Mouse (Mus musculus) liver, postnatal 0 days (tissue): ENCODE results near the gene Gm49373. TPM values are rescaled to one million over a fixed set of nuclear protein-coding genes. Genes with fewer than 3 reads are reported as not detected.
A peak's percentile ranks its signal among the peaks of the same experiment; 100 is the strongest.

Source experiments
- ATAC-seq: fragments of 200-750 bp; cut with Nextera tagmentation; 2 replicates; pipeline ENCODE4 v1.8.0; 2017; ENCODE audit warnings: mild to moderate bottlenecking, moderate library complexity
- DNase-seq: peaks from one replicate; pipeline ENCODE4 v3.0.0-alpha.2; 2016
- H3K27ac ChIP-seq: fragments of 300-500 bp; sonication (generic); 2 replicates; pipeline ENCODE4 v1.5.1; 2014; ENCODE audit warnings: antibody characterized with exemption, moderate library complexity, mild to moderate bottlenecking, low read depth
- H3K27me3 ChIP-seq: fragments of 300-500 bp; sonication (generic); 2 replicates; pipeline ENCODE4 v1.6.1; 2014; ENCODE audit warnings: low read length, control low read depth, mixed read lengths; ENCODE audit not compliant: insufficient read depth
- H3K36me3 ChIP-seq: fragments of 300-500 bp; sonication (generic); replicated peaks from 2 replicates; pipeline ENCODE4 v1.6.1; 2014; ENCODE audit warnings: mild to moderate bottlenecking, control low read depth, low read length, moderate library complexity, mixed read lengths; ENCODE audit not compliant: insufficient read depth
- H3K4me1 ChIP-seq: fragments of 300-500 bp; sonication (generic); 2 replicates; pipeline ENCODE4 v1.6.1; 2014; ENCODE audit warnings: antibody characterized with exemption, mild to moderate bottlenecking, control low read depth; ENCODE audit not compliant: insufficient read depth
- H3K4me2 ChIP-seq: fragments of 300-500 bp; sonication (generic); 2 replicates; pipeline ENCODE4 v1.6.1; 2014; ENCODE audit warnings: low read depth, mild to moderate bottlenecking, low read length, moderate library complexity, mixed read lengths
- H3K4me3 ChIP-seq: fragments of 300-500 bp; sonication (generic); 2 replicates; pipeline ENCODE4 v1.5.1; 2014; ENCODE audit warnings: low read depth, low read length
- H3K9ac ChIP-seq: fragments of 300-500 bp; sonication (generic); replicated peaks from 2 replicates; pipeline ENCODE4 v1.6.1; 2014; ENCODE audit warnings: mild to moderate bottlenecking, moderate library complexity
- H3K9me3 ChIP-seq: fragments of 300-500 bp; sonication (generic); 2 replicates; pipeline ENCODE4 v1.6.1; 2016; ENCODE audit warnings: mild to moderate bottlenecking, control low read depth, low read length, mixed read lengths
- CTCF ChIP-seq: sonication (generic); IDR thresholded peaks from 2 replicates; pipeline ENCODE4 v1.5.1; 2016; ENCODE audit warnings: antibody characterized with exemption, low read depth
- EP300 ChIP-seq: IDR thresholded peaks from 2 replicates; pipeline ENCODE4 v1.6.1; 2016; ENCODE audit warnings: antibody characterized with exemption, low read depth, mild to moderate bottlenecking
- WGBS: fragments of 180-500 bp; shearing (Covaris S2); extraction: QIAGEN DNeasy Blood & Tissue Kit; methylation state at CpG from one replicate; pipeline ENCODE4 v1.1.7; 2014; ENCODE audit not compliant: insufficient replicate concordance; 5-methylcytosine and 5-hydroxymethylcytosine counted together
- polyA plus RNA-seq: library from polyadenylated mRNA; unstranded; fragments of >200 nt; fragmentation: Nextera tagmentation; extraction: Ambion mirVana; gene quantifications from 2 replicates; pipeline ENCODE4 v1.2.1, GENCODE M21; 2015

Gene Gm49373
- polyA plus RNA-seq, 1 experiment from 2014 or later, result 0.06 TPM

GRCm38 (mm10) chr9:21031251-21031895, 41.5 kb downstream of the Gm49373 start:
- H3K9ac ChIP-seq, result peak overlapping the region; percentile 41
- under 1% methylated on average over 36 of the region's 36 CpGs for WGBS
- TF ChIP-seq CTCF, result no peak
- TF ChIP-seq EP300, result no peak
- H3K9me3 ChIP-seq, result no peaks in the 10 kb centered on the region
- peak overlapping the region; percentile 55 for H3K4me3 ChIP-seq
- peak overlapping the region; percentile 87 for H3K27ac ChIP-seq
- H3K4me1 ChIP-seq, result peaks cover 60% of the 10 kb centered on the region
- H3K36me3 ChIP-seq, result peaks cover 21% of the 10 kb centered on the region
- peaks cover 50% of the 10 kb centered on the region for H3K27me3 ChIP-seq
- ATAC-seq (peak; percentile 7), DNase-seq (peak; percentile 62)
- peak overlapping the region; percentile 98 for H3K4me2 ChIP-seq

DNA sequence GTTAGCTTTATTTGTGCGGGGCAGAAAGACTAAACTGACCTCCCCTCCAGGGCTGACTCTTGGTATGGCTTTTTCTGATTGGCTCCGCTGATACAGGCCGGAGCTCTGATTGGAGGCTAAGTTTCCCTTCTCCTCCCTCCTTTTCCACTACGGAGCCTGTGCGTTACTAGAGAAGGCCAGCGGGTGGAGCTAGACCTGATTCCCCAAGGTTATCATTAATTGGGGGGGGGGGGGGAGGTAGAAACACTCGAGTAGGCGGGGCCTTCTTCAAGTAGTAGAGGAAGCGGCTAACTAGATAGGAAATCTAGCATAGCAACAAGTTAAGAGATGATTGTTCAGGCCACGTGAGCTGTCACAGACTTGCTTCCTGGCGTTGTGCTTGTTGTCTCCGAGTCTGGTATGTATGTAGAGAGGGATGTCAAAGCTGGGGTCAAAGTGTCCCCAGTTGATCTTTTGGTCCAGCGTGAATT, 42.1 kb downstream of the Gm49373 start:
- H3K36me3 ChIP-seq, result peaks cover 23% of the 10 kb centered on the region
- peak overlapping the region; percentile 71 for H3K9ac ChIP-seq
- peak overlapping the region; percentile 87 for H3K27ac ChIP-seq
- peak overlapping the region; percentile 98 for H3K4me2 ChIP-seq
- WGBS, result 2% methylated on average over 13 of the region's 13 CpGs
- TF ChIP-seq CTCF (peak; percentile 83), EP300 (no peak)
- no peaks in the 10 kb centered on the region for H3K9me3 ChIP-seq
- ATAC-seq (peak; percentile 73), DNase-seq (peak; percentile 89)
- H3K27me3 ChIP-seq, result peaks cover 44% of the 10 kb centered on the region
- H3K4me1 ChIP-seq, result peaks cover 60% of the 10 kb centered on the region
- peak overlapping the region; percentile 55 for H3K4me3 ChIP-seq

DNA sequence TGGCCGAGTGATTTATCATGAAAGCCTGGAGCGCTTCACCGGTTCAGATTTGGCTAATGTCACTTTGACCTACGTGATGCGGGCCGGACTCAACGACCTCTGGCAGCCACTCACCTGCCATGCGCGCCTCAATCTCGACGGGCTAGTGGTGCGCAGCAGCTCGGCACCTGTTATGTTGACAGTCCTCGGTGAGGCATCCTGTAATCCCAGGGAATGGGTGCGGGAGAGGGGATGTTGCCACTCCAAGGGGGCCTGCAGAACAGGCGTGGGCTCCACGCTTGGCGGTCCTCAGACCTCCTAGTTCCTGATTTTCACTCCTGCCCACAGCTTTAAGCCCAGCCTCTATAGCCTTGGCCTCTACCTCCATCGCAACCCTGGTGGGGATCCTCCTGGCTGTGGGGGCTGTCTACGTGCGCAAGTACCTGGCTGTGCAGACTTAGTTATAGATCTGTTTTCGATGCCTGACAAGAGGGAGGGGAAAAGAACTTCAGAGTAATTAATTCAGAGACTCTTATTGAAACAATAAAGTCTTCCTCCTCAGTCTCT, 42.8 kb downstream of the Gm49373 start:
- peaks cover 37% of the 10 kb centered on the region for H3K27me3 ChIP-seq
- H3K9me3 ChIP-seq, result no peaks in the 10 kb centered on the region
- WGBS, result 23% methylated on average over 22 of the region's 22 CpGs
- peak overlapping the region; percentile 87 for H3K27ac ChIP-seq
- DNase-seq (no peak), ATAC-seq (no peak)
- H3K4me3 ChIP-seq, result peak overlapping the region; percentile 55
- peak overlapping the region; percentile 71 for H3K9ac ChIP-seq
- TF ChIP-seq EP300, result no peak
- TF ChIP-seq CTCF, result no peak
- peak overlapping the region; percentile 98 for H3K4me2 ChIP-seq
- peaks cover 26% of the 10 kb centered on the region for H3K36me3 ChIP-seq
- peaks cover 57% of the 10 kb centered on the region for H3K4me1 ChIP-seq

- peak within 1 kb of the TSS; percentile 87 for H3K27ac ChIP-seq
- no peaks in the 10 kb centered on the region for H3K9me3 ChIP-seq
- ATAC-seq (peak; percentile 81), DNase-seq (peak; percentile 90)
- H3K4me2 ChIP-seq, result peak within 1 kb of the TSS; percentile 98
- peaks cover 54% of the 10 kb centered on the region for H3K4me1 ChIP-seq
- peak within 1 kb of the TSS; percentile 71 for H3K9ac ChIP-seq
- peak within 1 kb of the TSS; percentile 55 for H3K4me3 ChIP-seq
- H3K27me3 ChIP-seq, result peaks cover 31% of the 10 kb centered on the region
- 1% methylated on average over 37 of the region's 37 CpGs for WGBS
- peaks cover 26% of the 10 kb centered on the region for H3K36me3 ChIP-seq
- TF ChIP-seq EP300, result peak; percentile 94
- peak; percentile 97 for TF ChIP-seq CTCF
These were observed 43.4 kb downstream of the Gm49373 start, which contains the start of gene Icam4 for GRCm38 (mm10) chr9:21029291-21030054. Icam4 (plus strand) TSS chr9:21029373.

- Histone ChIP-seq H3K36me3 (peaks cover 27% of the 10 kb centered on the region), H3K27ac (peak overlapping the region; percentile 87), H3K9me3 (no peaks in the 10 kb centered on the region), H3K9ac (no peak overlapping the region; the same call in 1 of the 2 replicates), H3K4me3 (no peak overlapping the region; the same call in 1 of the 2 replicates), H3K4me2 (peak overlapping the region; percentile 98), H3K27me3 (peaks cover 22% of the 10 kb centered on the region), H3K4me1 (peaks cover 53% of the 10 kb centered on the region)
- TF ChIP-seq CTCF (no peak), EP300 (no peak)
- no peak for DNase-seq
- WGBS, result 61% methylated on average over 6 of the region's 6 CpGs
- no peak for ATAC-seq
These were observed 44.3 kb downstream of the Gm49373 start for GRCm38 (mm10) chr9:21028560-21029110.
